Mouse (Mus musculus) liver, adult 2 months (tissue): ENCODE measurements around the gene Epha1.

Experiments used
- CTCF ChIP-seq: fragments of 200-500 bp; IDR thresholded peaks from 2 replicates; pipeline ENCODE4 v1.5.1; 2011; ENCODE audit warnings: low read depth, low read length, control low read depth
- POLR2A ChIP-seq: fragments of 200-500 bp; IDR thresholded peaks from 2 replicates; pipeline ENCODE4 v1.6.1; 2011; ENCODE audit warnings: low read length, control low read depth; ENCODE audit not compliant: insufficient read depth; ENCODE audit errors: extremely low read depth

- TF ChIP-seq CTCF (no peak), POLR2A (no peak)
These were observed 48.4 kb downstream of the Epha1 start, which contains the start of gene Fam131b for GRCm38 (mm10) chr6:42324482-42325267.
